Mouse (Mus musculus): Measurements from ENCODE around the gene Ndufaf2. TPM values are rescaled to one million over a fixed set of nuclear protein-coding genes. Genes with fewer than 3 reads are reported as not detected.
A peak's percentile ranks its signal among the peaks of the same experiment; 100 is the strongest.

The Ndufaf2 gene
- total and polyA plus RNA-seq, 3 experiments, result 37.1 to 117 (median 51.2) TPM

DNA sequence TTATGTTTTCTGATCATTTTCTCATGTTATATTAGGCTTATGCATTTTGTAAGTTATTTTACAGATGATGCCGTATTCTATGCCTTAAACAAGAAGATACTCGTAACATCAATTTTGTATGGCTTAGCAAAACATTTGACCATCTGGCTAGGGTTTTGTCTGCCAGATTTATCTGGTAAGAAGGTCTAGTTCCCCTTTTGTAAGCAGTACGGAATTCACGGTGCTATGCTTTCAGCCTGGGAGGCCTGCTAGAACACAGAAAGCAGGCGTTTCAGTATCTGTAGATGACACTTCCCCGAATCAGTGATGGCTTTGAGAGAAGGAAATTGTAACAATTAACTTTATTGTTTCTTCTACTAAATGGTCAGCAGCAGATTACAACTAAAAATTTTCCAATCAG is 80.9 kb downstream of the Ndufaf2 start:
- Histone ChIP-seq H3K36me3 (replicated peaks in 1 of 2; ENCODE audit: control insufficient read depth in 1 of 2, insufficient read depth in 1 of 2, low read length in 1 of 2) (peaks cover 3 to 31% of the 10 kb centered on the region in 2 experiments), H3K4me2 (ENCODE audit: insufficient read depth, low read depth, poor library complexity, severe bottlenecking) (peak overlapping the region; percentile 2; the same call in 1 of the 2 replicates), H3K4me1 (ENCODE audit: control insufficient read depth in 1 of 2, insufficient read depth in 2 of 2) (peaks cover 6 to 45% of the 10 kb centered on the region in 2 experiments; a peak in 3 of 4 replicates), H3K9ac (ENCODE audit: insufficient read depth, low read depth) (peak overlapping the region; percentile 51), H3K27me3 (replicated peaks) (no peaks in the 10 kb centered on the region), H3K79me2 (replicated peaks; ENCODE audit: control insufficient read depth, extremely low read depth, insufficient read depth, poor library complexity, severe bottlenecking) (no peaks in the 10 kb centered on the region), H3K27ac (ENCODE audit: insufficient read depth, low read depth) (peak overlapping the region; percentile 67), H3K4me3 (replicated peaks in 1 of 3; ENCODE audit: low read depth in 2 of 3, low read length in 2 of 3, poor library complexity in 1 of 3) (no peak overlapping the region), H3K9me3 (replicated peaks; ENCODE audit: low read length) (no peaks in the 10 kb centered on the region)
- peak; percentile 76 for DNase-seq (ENCODE audit: extremely low read depth)
- in situ Hi-C loops (cut with MboI; ENCODE audit: low pct_ligation_motif_present, low pct_unique_long_range_greater_than_20kb, low sequenced_read_pairs), result no loop called here
- dilution Hi-C loops (cut with MboI; ENCODE audit: extremely low pct_ligation_motif_present, extremely low pct_unique_long_range_greater_than_20kb, low sequenced_read_pairs), result no loop called here
- TF ChIP-seq E2F4 (IDR thresholded peaks at IDR 0.05; ENCODE audit: insufficient replicate concordance, low read depth, low read length), result no peak
- TF ChIP-seq EP300 (IDR thresholded peaks at IDR 0.05; ENCODE audit: low read length), result peak; percentile 88
- TF ChIP-seq CHD1 (IDR thresholded peaks at IDR 0.05; ENCODE audit: low read depth, low read length), result no peak
- no peak; the same call in 1 of the 2 replicates for TF ChIP-seq RAD21 (IDR thresholded peaks at IDR 0.05; ENCODE audit: low read depth, low read length)
- peak; percentile 41; the same call in 1 of the 2 replicates for TF ChIP-seq TCF12 (IDR thresholded peaks at IDR 0.05; ENCODE audit: low read depth, low read length)
- no peak for TF ChIP-seq ZKSCAN1 (IDR thresholded peaks at IDR 0.05; ENCODE audit: borderline replicate concordance, low read depth, low read length)
- TF ChIP-seq BHLHE40 (IDR thresholded peaks at IDR 0.05; ENCODE audit: low read depth, low read length), result peak; percentile 21; the same call in 1 of the 2 replicates
- TF ChIP-seq CHD2 (IDR thresholded peaks at IDR 0.05; ENCODE audit: low read length), result no peak
- TF ChIP-seq KAT2A (IDR thresholded peaks at IDR 0.05; ENCODE audit: insufficient replicate concordance, low read length), result no peak
- no peak for TF ChIP-seq NELFE (IDR thresholded peaks at IDR 0.05; ENCODE audit: low read depth, low read length)
- TF ChIP-seq CTCF (conservative IDR thresholded peaks at IDR 0.05 in 1 of 2, IDR thresholded peaks at IDR 0.05 in 1 of 2; ENCODE audit: low read depth in 2 of 2, low read length in 2 of 2), result no peak
- TF ChIP-seq ZMIZ1 (IDR thresholded peaks at IDR 0.05; ENCODE audit: low read depth, low read length), result no peak
- TF ChIP-seq MAX (IDR thresholded peaks at IDR 0.05; ENCODE audit: low read length), result 0 out of 2 replicates have a peak, but pooled peaks have one; percentile 23
- peak; percentile 73 for TF ChIP-seq IRF4 (IDR thresholded peaks at IDR 0.05; ENCODE audit: low read depth, low read length)
- TF ChIP-seq NRF1 (IDR thresholded peaks at IDR 0.05; ENCODE audit: low read depth, low read length), result no peak
- no peak for TF ChIP-seq ZNF384 (IDR thresholded peaks at IDR 0.05; ENCODE audit: low read depth, low read length)
- TF ChIP-seq SMC3 (IDR thresholded peaks at IDR 0.05; ENCODE audit: low read depth, low read length), result no peak
- no peak for TF ChIP-seq POLR2AphosphoS2 (IDR thresholded peaks at IDR 0.05; ENCODE audit: low read depth, low read length)
- no peak for TF ChIP-seq JUN (IDR thresholded peaks at IDR 0.05; ENCODE audit: insufficient read depth, low read depth, low read length)
- no peak; the same call in 1 of the 2 replicates for TF ChIP-seq ETS1 (conservative IDR thresholded peaks at IDR 0.05; ENCODE audit: low read depth, low read length)
- no peak for TF ChIP-seq PAX5 (IDR thresholded peaks at IDR 0.05; ENCODE audit: low read length)
- 0 out of 2 replicates have a peak, but pooled peaks have one; percentile 43 for TF ChIP-seq MYC (IDR thresholded peaks at IDR 0.05; ENCODE audit: low read depth, low read length)
- TF ChIP-seq RCOR1 (conservative IDR thresholded peaks at IDR 0.05; ENCODE audit: low read depth, low read length), result peak; percentile 59; the same call in 1 of the 2 replicates
- peak; percentile 33; the same call in 1 of the 2 replicates for TF ChIP-seq JUND (conservative IDR thresholded peaks at IDR 0.05; ENCODE audit: low read depth, low read length)
- TF ChIP-seq POLR2A (IDR thresholded peaks at IDR 0.05; ENCODE audit: low read depth, low read length), result no peak
- TF ChIP-seq ZC3H11A (IDR thresholded peaks at IDR 0.05; ENCODE audit: low read depth, low read length), result no peak
- no peak; the same call in 1 of the 2 replicates for TF ChIP-seq TBP (conservative IDR thresholded peaks at IDR 0.05; ENCODE audit: low read depth, low read length)
- TF ChIP-seq UBTF (IDR thresholded peaks at IDR 0.05; ENCODE audit: low read depth, low read length), result no peak
- no peak for TF ChIP-seq MAZ (IDR thresholded peaks at IDR 0.05; ENCODE audit: low read depth, low read length)
- TF ChIP-seq SIN3A (IDR thresholded peaks at IDR 0.05; ENCODE audit: low read length), result 0 out of 2 replicates have a peak, but pooled peaks have one; percentile 41
- no peak; the same call in 1 of the 2 replicates for TF ChIP-seq MXI1 (IDR thresholded peaks at IDR 0.05; ENCODE audit: low read depth, low read length)
- TF ChIP-seq USF1 (IDR thresholded peaks at IDR 0.05; ENCODE audit: low read depth, low read length), result no peak
- 0 out of 2 replicates have a peak, but pooled peaks have one; percentile 37 for TF ChIP-seq MAFK (IDR thresholded peaks at IDR 0.05; ENCODE audit: insufficient replicate concordance, low read length)
- TF ChIP-seq MEF2A (IDR thresholded peaks at IDR 0.05; ENCODE audit: borderline replicate concordance, low read depth, low read length), result no peak; the same call in 1 of the 2 replicates
- TF ChIP-seq USF2 (conservative IDR thresholded peaks at IDR 0.05; ENCODE audit: low read depth, low read length), result no peak
- TF ChIP-seq ELF1 (IDR thresholded peaks at IDR 0.05; ENCODE audit: low read depth, low read length), result peak; percentile 15; the same call in 1 of the 2 replicates
- peak; percentile 30; the same call in 1 of the 2 replicates for TF ChIP-seq HCFC1 (IDR thresholded peaks at IDR 0.05; ENCODE audit: low read depth, low read length)
- no peak for TF ChIP-seq GABPA (IDR thresholded peaks at IDR 0.05; ENCODE audit: insufficient replicate concordance, low read depth, low read length)

Measured in CH12.LX (cell line).